Mouse (Mus musculus) adrenal gland, postnatal 36 days (tissue): ENCODE measurements around the gene Rsrp1. TPM values are rescaled to one million over a fixed set of nuclear protein-coding genes. Genes with fewer than 3 reads are reported as not detected.
A peak's percentile ranks its signal among the peaks of the same experiment; 100 is the strongest.

Experiments
- DNase-seq, 2 experiments: peaks; one replicate each; pipeline ENCODE4 v3.0.0; 2021; ENCODE audit warnings: mixed read lengths in 1 of 2
- total RNA-seq, 2 experiments: library from RNA; stranded (reverse); gene quantifications; 2 replicates each; pipeline ENCODE4 v1.2.3; 2021

The Rsrp1 gene
- total RNA-seq, 2 experiments from 2014 or later: 378 to 436 TPM

DNA sequence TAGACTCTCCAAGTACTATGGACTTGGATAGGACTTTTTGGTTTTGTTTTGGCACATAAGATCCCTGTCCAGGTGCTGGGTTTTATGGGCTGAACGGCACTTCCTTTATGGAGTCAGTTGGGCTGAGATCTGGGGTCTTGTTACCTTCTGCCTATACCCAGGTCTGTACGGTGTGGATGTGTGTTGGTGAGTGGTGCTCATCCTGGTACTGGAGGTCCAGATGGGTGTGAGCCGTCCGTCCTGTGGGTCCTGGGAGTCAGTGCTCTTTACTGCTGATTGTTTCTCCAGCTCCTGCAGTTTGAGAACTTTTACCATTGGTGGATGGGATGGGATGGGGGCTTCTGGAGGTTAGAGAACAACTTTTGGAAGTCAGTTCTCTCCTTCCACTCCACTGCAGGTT, 1.7 kb upstream of the Rsrp1 start:
- no peak for DNase-seq

DNA sequence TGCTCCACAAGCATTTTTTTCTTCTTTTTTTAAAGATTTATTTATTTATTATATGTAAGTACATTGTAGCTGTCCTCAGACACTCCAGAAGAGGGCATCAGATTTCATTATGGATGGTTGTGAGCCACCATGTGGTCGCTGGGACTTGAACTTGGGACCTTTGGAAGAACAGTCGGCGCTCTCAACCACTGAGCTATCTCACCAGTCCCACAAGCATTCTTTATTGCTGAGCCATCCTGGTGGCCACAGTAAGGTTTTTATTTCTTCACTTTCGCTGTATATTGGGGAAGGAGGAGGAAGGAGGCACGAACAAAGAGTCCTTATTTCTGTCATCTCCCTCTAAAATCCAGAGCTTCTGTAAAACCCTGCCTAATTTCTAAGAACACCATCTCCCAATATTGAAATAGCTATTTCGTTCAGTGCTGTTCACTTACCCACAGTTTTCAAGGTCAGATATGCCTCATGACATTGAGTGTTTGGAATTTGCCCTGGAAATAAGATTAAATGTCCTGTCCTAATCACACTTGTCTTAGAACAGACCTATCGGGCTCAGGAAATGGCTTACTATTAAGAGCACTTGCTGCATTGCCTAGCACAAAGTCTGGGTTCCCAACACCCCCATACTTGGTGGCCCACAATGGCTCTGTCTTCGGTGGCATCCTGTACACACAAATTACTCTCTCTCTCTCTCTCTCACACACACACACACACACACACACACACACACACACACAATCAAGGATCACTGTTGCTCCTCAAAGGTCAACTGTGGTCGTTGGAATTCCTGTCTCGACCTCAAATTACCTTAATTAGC, 1.1 kb upstream of the Rsrp1 start:
- peak; percentile 28 to 37 for DNase-seq

DNA sequence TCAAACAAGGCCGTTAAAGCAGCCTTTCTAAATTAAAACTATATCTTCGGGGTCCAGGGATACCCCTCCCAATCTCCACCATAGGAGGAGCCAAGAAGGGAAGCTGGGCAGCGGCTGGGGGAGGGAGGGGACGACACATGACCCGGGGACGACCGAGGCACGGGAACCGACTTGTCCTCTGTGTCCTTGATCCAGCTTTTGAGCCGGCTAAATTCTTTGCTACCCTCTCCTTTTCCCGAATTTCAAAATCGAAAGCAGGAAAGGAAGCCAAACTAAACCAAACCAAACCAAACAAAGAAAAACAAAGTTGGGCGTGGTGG, 507 bp upstream of the Rsrp1 start:
- peak; percentile 80 to 89 for DNase-seq

DNA sequence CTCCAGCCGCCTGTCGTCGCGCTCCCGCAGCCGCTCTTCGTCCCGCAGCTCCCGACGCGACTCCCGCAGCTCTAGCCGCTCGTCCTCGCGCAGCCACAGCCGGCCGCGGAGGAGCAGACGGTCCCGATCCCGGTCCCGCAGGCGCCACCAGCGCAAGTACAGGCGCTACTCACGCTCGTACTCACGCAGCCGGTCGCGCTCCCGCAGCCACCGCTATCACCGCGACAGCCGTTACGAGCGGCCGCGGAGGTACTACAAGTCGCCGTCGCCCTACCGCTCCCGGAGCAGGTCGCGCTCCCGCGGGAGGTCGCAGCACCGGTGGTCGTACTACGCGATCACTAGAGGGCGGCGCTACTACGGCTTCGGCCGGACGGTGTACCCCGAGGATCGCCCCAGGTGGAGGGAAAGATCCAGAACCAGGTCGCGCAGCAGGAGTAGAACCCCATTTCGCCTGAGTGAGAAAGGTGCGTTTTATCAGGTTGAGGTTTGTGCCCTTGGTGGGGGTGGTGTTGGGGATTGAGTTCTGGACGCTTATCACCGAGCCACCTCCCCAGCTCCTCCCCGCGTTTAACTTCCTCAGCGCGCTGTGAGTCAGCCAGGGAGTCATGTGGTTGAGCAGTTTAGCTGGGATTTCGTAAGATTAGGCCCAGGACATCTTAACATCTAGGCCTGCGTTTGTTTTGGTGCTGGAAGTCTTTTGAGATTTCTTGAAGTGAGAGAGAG, 788 bp downstream of the Rsrp1 start:
- DNase-seq: peak; percentile 85 to 86

DNA sequence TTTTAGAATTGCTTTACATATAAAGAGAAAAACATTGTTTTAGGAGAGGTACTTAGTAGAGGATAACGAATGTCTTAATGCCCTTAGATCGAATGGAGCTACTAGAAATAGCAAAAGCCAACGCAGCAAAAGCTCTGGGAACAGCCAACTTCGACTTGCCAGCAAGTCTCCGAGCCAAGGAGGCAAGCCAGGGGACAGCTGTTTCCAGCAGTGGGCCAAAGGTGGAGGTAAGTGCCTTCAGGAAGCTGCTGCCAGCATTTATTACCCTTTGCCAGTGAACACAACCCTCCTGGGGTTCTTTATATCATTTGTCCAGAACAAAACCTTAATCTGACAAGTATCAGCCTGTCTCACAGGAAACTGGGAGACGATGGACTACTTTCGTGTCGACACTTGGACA, 1.8 kb downstream of the Rsrp1 start:
- peak; percentile 17 to 49 for DNase-seq

DNA sequence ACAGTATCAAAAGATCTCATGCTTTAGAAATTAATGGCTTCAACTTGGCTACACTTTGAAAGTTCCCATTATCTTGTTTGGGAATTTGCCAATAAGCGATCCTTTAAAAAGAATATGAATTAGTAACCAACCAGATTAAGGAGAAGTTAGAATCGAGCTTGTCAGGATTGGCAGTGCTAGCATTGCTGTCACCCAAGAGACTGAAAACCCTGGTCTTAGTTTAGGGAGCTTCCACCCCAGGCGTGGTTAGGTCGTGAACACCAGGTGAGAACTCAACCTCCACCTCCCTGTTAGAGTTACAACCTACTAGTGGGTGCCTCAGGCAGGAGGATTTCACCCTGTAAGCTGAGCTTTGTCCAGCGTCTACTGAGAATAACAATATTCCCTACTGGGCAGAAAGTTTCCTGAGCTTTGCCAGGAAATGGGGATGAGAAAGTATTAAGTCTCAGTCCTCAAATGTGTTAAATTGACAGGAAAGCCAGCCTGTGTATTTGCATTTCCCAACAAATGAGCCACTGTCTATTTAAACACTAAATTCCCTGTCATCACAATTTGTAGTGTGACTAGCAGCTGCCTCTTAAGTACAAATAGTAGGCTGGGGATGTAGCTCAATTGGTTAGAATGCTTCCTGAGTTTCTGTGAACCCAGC, 4.5 kb downstream of the Rsrp1 start:
- no peak for DNase-seq

DNA sequence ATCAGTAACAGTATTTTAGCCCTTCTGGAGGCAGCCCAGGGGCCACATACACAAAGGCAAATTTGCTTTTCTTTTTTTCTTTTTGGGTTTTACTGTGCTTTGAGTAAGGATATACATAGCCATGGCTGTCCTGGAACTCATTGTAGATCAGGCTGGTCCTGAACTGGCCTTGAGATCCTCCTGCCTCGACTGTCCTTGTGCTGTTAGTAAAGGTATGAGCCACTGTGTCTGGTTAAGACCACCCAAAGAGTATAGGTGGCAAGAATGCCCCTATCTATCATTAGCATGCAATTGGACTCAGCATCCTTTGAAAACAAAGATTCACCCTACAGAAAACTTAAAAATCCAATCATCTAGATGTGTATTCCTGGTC, 5.1 kb downstream of the Rsrp1 start:
- no peak for DNase-seq

DNA sequence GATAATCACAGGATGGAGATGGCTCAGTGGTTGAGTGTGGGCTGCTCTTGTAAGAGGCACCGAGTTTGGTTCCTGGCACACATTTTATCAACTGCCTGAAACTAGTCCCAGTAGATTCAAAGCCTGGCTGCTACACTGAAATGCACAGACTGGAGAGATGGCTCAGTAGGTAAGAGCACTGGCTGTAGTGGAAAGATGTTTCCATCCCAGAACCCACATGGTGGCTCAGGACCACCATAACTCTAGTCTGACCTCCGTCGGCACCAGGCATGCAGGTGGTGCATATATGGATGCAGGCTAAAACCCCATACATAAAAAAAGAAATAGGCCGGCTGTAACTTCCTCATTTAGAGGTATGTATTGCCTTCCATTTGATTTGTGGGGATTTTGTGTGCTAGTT, 6.1 kb downstream of the Rsrp1 start:
- no peak for DNase-seq

DNA sequence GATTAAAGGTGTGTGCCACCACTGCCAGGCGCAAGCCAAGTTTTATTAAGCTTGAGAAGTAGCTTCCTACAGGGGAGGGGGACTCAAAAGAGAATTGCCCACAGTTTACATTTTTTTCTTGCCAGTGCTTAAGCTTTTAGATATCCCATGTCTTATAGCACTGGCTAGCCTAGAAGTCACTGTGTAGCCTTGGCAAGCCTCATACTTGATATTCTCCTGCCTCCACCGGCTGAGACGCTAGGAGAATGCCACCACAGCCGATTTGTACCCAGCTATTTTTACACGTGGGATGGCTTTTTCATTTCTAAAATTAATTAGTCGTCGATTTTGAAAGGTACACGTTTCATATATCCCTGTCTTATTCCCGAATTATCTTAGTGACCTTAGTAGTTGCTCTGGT, 6.8 kb downstream of the Rsrp1 start:
- DNase-seq: no peak

DNA sequence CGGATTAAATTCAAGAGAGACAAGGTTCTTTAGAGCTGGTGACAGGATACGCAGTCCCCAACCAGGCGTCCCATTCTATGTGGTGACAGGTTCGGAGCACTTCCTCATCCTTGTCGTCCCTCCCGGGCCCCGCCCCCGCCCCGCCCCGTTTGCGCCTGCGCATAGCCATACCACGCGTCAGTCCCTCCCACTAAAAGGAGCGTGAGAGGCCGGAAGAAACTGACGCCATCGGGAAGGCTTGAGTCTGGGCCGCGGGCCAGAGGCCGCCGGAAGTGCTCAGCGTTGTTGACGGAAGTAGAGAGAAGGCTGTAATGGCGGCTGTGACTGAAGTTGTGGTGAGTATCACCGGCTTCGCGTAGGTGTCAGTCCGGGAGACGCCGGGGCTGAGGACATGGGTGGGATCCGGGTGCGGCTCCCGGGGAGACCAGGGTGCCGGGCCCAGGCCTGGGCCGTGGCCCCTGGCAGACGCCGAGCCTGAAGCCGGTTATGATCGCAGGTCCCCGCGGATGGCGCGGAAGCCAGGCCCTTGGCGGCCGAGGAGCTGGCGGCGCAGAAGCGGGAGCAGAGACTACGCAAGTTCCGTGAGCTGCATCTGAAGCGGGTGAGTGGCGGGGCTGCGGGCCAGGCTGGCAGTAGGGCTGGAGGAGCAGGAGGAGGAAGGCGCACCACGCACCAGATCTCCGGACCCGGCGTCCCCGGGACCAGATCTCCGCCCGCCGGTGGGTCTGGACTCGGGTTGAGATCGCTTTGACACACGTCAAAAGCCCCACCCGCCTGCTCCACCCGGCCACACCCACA, 7.5 kb downstream of the Rsrp1 start, which contains the start of gene Syf2:
TSS of gene Syf2 (plus strand) at position 215 of the 798 bp plus-strand sequence.
- peak; percentile 95 for DNase-seq

DNA sequence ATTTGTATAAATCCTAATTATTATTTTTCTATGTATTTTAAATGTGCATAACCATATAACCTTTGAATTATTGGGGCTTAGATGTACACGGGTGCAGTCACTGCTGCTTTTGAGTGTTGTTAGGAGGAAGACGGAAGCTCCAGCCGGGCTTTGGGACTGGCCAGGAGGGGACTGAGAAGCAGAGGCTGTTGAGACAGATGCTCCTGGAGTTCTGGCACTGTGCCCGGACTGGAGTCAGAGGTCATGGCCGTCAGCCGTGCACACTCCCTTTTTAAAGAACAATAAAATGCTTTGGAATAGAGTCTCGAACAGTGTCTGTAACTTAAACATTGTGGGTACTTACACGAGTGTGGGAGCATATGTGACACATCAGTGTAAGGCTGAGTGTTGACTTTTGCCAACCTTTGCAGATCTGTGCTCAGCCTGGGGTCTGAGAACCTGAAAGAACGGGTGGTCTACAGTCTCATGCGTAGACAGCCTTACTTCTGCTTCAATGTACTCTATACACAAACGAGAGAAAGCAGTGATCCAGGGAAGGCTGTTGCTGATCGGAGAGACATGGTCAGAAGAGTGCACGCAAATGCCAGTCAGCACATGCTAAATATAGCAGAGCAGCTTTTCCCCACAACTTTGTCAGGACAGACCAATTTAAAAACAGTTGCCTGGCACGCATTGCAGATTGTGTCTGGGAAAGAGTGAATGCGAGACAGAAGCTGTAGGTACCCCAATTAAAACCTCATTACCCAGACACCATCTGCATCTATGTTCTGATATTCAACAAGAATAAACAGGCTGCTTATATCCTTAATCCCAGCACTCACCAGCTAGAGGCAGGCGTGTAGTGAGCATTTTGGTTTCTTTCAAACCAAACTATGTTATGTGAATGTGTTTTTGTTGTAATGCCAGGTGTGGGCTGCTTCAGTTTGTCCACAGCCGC, 14.1 kb downstream of the Rsrp1 start:
- DNase-seq: peak; percentile 52 to 64

DNA sequence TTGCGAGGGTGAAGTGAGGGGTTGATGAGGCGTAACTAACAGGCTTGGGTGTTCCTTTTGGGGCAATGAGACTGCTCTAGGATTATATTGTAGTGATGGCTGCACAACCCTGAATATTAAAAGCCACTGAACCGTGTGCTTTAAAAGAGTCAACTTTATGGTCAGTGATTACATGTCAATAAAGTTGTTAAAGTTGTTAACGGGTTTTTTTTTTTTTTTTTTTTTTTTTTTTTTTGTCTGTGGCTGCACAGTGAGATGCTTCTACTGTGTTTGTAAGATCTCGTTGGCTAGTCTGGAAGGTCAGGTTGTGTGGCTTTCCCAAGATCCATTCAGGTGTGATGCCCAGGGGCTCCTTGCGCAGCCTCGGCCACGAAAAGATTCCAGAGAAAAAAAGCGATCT, 16.5 kb downstream of the Rsrp1 start:
- no peak for DNase-seq

DNA sequence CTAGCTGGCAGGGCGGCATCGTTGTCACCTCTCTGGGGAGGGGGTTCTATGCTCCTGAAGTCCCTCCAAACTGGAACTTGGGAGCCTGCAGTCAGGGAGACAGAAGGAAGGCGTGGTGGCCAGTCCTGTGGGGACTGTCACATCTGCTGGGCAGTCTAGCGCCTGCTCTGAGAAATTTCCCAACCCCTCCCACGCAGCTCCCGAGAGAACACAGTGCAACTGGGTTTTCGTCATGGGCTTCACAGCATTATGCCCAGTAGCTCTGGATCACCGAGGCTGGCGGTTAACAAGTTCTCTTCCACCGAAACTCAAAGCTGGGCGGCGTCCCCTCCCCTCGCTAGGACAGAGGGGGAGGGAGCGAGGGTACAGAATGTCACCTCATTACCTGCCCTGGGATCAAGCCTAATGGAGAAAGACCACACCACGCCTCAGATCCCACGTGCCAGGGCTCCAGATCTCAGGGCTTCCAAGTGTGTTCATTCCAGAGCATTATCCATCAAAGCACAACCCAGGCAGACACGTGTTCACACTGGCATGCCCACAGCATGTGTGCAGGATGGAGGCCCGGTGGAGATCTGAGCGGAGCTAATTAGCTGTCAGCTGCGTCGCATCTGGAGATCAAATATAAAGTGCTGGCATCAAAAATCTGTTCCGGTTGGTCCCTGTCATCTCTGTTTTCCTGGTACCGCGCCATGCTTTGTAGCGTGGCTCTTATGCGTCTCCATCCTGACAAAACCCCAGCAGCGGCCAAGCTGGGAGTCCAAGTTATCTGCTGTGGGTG, 20.6 kb downstream of the Rsrp1 start:
- DNase-seq: no peak

DNA sequence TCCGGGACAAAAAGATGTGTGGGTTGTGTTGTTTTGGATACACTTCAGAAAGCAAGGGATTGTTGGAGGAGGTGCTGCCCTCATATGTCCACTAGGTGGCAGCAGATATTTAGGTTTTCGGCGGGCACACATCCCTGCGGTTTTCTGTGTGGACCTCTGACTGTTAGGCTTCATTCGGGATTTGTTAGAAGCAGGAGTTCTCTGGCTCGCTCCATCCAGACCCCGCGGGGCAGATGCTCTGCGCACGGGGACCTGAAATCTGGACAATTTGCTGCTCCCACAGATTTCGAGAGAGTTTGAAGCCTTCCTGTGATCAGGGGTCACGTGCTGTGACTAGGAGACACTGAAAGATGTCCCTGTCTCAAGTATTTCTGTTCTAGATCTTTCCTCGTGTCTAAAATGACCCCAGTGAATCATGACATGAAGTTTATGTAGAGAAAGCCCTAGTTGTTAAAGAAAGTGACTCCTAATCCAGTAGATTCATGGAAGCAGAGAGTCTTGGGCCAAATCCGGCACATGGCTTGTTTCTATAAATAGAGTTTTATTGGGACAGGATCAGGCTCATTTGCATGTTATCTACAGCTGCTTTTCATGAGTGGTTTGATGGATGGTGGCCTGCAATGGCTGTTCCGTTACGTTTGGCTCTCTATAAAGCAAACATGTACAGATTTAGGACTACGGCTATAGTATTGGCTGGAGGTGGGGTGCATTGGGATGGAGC, 22.8 kb downstream of the Rsrp1 start:
- DNase-seq: peak; percentile 65 to 76

DNA sequence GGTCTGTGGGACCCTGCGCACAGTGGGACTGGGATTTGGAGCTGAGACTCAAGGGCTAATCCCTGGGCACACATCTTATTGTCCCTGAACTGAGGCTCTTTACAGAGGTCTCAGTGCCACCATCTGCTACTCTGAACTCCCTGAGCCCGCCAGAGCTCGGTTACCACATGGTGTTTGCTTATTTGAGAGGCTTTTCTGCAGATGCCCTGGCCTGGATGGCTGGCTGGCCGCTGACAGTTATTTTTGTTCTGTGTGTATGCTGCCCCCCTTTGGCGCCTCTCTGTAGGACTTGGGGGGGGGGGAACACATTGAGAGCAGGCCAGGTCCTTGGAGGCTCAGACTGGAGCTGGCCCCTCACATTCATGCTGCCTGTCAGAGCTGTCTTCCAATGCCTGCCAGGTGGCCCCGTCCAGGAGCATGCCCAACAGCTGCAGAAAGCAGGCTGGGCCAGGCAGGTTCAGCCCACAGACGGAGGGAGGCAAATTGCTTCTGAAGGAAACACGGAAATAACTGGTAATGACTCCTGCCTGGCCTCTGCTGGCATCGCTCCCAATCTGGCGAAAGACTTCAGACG, 27.2 kb downstream of the Rsrp1 start:
- peak; percentile 36 to 49 for DNase-seq

DNA sequence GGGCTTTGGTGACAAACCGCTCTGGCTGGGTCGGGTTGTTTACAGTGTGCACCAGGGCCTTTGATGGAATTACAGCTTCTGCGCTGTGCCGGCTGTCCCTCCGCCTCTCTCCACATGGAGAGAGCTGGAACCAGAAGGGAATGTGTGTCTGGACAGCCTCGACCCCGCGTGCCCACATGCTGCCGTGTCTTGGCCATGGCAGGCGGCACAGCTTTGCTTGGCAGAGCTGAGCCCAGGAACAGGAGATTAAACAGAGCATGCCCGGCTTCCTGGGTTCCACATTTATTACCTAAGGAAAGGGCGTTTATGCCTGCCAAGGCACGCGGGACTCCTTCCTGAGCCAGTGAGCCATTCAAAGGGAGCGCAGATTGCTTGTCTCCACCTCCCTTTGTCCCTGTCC, 31.1 kb downstream of the Rsrp1 start:
- peak in 1 of 2 experiments; percentile 8 for DNase-seq

DNA sequence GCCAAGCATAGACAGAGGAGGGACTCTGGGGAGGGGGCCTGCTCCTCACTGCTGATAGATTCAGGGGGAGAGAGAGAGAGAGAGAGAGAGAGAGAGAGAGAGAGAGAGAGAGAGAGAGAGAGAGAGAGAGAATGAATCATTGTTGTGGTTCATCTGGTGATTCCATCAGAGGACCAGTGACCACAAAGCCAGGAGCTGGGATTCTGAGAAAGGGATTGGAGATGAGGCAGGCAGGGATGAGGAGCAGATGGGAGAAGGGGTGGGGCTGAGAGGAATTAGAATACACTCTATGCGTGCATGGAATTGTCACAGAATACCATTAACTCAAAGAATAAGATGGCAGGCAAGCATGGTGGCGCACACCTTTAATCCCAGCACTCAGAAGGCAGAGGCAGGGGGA, 31.8 kb downstream of the Rsrp1 start:
- no peak for DNase-seq

DNA sequence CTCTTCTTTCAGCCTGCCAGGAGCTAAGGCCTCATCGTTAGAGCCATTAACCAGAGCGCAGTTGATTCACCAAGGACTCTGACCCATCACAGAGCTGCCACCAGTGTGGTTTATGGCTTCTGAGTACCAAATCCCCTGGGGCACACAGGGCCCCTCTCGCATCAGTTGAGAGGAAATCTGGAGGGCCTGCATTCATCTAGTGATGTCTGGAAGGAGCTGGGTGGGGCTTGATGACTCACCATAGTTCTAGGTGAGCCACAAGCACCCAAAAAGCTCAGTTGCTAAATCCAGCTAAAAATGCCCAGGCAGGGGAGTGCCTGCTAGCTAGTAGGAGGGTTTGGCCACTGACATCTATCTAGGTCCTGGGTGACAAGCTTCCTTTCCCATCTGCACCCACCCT, 32.5 kb downstream of the Rsrp1 start:
- DNase-seq: no peak

DNA sequence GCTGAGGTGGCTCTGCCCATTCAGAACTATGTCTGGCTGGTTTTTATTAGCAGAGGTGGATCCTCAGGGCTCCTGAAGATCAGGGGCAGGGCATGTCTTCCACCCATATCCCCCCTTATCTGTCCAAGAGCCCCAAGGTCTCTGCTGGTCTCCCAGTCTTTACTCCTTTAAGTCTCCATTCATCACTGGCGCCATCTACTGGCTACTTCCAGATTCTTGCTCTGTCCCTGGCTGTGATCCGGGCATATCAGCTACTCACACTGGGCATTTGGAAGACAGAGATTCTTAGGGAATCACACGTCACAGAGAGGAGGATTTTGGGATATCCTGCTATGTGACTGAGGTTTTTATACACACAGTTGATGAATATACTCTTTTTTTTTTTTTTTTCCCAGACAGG, 32.9 kb downstream of the Rsrp1 start:
- DNase-seq: peak; percentile 73 to 81
